In the genomic region with DNA sequence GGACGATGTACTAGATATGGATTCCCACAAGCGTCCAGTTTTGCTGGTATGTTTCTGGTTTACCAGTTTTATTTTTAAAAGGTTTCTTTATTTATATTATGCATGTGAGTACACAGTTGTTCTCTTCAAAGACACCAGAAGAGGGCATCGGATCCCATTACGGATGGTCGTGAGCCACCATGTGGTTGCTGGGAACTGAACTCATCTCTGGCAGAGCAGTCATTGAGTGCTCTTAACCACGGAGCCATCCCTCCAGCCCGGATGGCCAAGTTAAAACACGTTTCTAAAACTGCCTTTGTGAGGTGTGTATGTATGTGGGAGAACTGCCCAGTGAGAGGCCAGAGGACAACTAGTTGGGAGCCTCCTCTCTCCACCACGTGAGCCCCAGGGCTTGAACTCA, we compare ENCODE assay signal across 32 mouse cellular contexts. TPM values are rescaled to one million over a fixed set of nuclear protein-coding genes. Genes with fewer than 3 reads are reported as not detected.
DNase-seq lines count a peak whose midpoint lies in the region; ATAC-seq and TF ChIP-seq lines count a peak whose summit lies in the region.
"Had no signal": no experiment of that assay in that cellular context is flagged by ENCODE, and none has a peak within 500 bp of the region (broad histone marks: within the 10 kb centered on the region; RNA-seq: fewer than 3 reads in every experiment).

No protein-coding gene starts in this region.

- H3K36me3 ChIP-seq in hindbrain, postnatal 0 days (ENCODE audit: insufficient read depth, low read length), result no peaks in the 10 kb centered on the region
- no peaks in the 10 kb centered on the region for H3K36me3 ChIP-seq in hindbrain, embryonic 16.5 days (ENCODE audit: control insufficient read depth, insufficient read depth, low read length)
- H3K36me3 ChIP-seq in liver, embryonic 14.5 days (replicated peaks; ENCODE audit: control insufficient read depth, insufficient read depth, low read depth), result no peaks in the 10 kb centered on the region
- H3K36me3 ChIP-seq in liver, embryonic 11.5 days (ENCODE audit: control insufficient read depth, insufficient read depth, low read length), result no peaks in the 10 kb centered on the region
- H3K36me3 ChIP-seq: embryonic facial prominence, embryonic 15.5 days; forebrain, embryonic 15.5 days; G1E; hindbrain, embryonic 13.5 days; limb, embryonic 15.5 days; neural tube, embryonic 13.5 days had no signal

- no peaks in the 10 kb centered on the region for H3K9me3 ChIP-seq in hindbrain, postnatal 0 days (ENCODE audit: low read length)
- no peaks in the 10 kb centered on the region for H3K9me3 ChIP-seq in hindbrain, embryonic 16.5 days (ENCODE audit: control insufficient read depth, low read length)
- H3K9me3 ChIP-seq in liver, embryonic 14.5 days (ENCODE audit: control insufficient read depth, low read length), result no peaks in the 10 kb centered on the region
- no peaks in the 10 kb centered on the region for H3K9me3 ChIP-seq in liver, embryonic 11.5 days (ENCODE audit: control insufficient read depth, low read length)
- H3K9me3 ChIP-seq: embryonic facial prominence, embryonic 15.5 days; forebrain, embryonic 15.5 days; hindbrain, embryonic 13.5 days; limb, embryonic 15.5 days; neural tube, embryonic 13.5 days had no signal

- in situ Hi-C loops in Patski (cut with MboI; ENCODE audit: low pct_unique_long_range_greater_than_20kb), result no loop called here

- no peak overlapping the region for H3K4me3 ChIP-seq in hindbrain, postnatal 0 days (ENCODE audit: low read length)
- no peak overlapping the region for H3K4me3 ChIP-seq in hindbrain, embryonic 16.5 days (ENCODE audit: low read length)
- H3K4me3 ChIP-seq in liver, embryonic 14.5 days (ENCODE audit: insufficient read depth in 1 of 2, low read depth in 2 of 2, low read length in 2 of 2), result no peak overlapping the region
- no peak overlapping the region for H3K4me3 ChIP-seq in liver, embryonic 11.5 days (ENCODE audit: low read depth, low read length)
- H3K4me3 ChIP-seq: embryonic facial prominence, embryonic 15.5 days; forebrain, embryonic 15.5 days; hindbrain, embryonic 13.5 days; limb, embryonic 15.5 days; myocyte; neural tube, embryonic 13.5 days had no signal

- peak; percentile 14; the same call in 1 of the 2 replicates for TF ChIP-seq CTCF in hindbrain, postnatal 0 days (IDR thresholded peaks at IDR 0.05; ENCODE audit: low read depth)
- 0 out of 2 replicates have a peak, but pooled peaks have one; percentile 4 for TF ChIP-seq CTCF in liver, embryonic 14.5 days (IDR thresholded peaks at IDR 0.05; ENCODE audit: low read depth)
- peak; percentile 28 for TF ChIP-seq CTCF in Patski (IDR thresholded peaks at IDR 0.05)

- no peaks in the 10 kb centered on the region for H3K4me1 ChIP-seq in hindbrain, postnatal 0 days (ENCODE audit: insufficient read depth, low read length)
- no peaks in the 10 kb centered on the region; the same call in 1 of the 2 replicates for H3K4me1 ChIP-seq in hindbrain, embryonic 16.5 days (ENCODE audit: control insufficient read depth, insufficient read depth, low read depth, low read length)
- no peaks in the 10 kb centered on the region for H3K4me1 ChIP-seq in liver, embryonic 14.5 days (replicated peaks; ENCODE audit: control insufficient read depth in 2 of 2, insufficient read depth in 2 of 2, low read length in 1 of 2)
- H3K4me1 ChIP-seq in liver, embryonic 11.5 days (replicated peaks; ENCODE audit: control insufficient read depth, insufficient read depth, low read length), result 0 out of 2 replicates have a peak, but pooled peaks cover 2% of the 10 kb centered on the region

- no peak overlapping the region for H3K4me2 ChIP-seq in hindbrain, postnatal 0 days (ENCODE audit: low read depth, low read length)
- no peak overlapping the region for H3K4me2 ChIP-seq in hindbrain, embryonic 16.5 days (ENCODE audit: low read length)
- H3K4me2 ChIP-seq in liver, embryonic 14.5 days (ENCODE audit: low read depth), result no peak overlapping the region
- no peak overlapping the region for H3K4me2 ChIP-seq in liver, embryonic 11.5 days
- H3K4me2 ChIP-seq: embryonic facial prominence, embryonic 15.5 days; forebrain, embryonic 15.5 days; hindbrain, embryonic 13.5 days; limb, embryonic 15.5 days; neural tube, embryonic 13.5 days had no signal

- peaks cover 10% of the 10 kb centered on the region; the same call in 1 of the 2 replicates for H3K27me3 ChIP-seq in hindbrain, postnatal 0 days (ENCODE audit: insufficient read depth, low read length)
- peaks cover 31% of the 10 kb centered on the region for H3K27me3 ChIP-seq in hindbrain, embryonic 16.5 days (replicated peaks; ENCODE audit: control insufficient read depth, insufficient read depth, low read length)
- peaks cover 18% of the 10 kb centered on the region for H3K27me3 ChIP-seq in liver, embryonic 14.5 days (ENCODE audit: control insufficient read depth, insufficient read depth, low read length)
- peaks cover 31% of the 10 kb centered on the region for H3K27me3 ChIP-seq in liver, embryonic 11.5 days (replicated peaks; ENCODE audit: control insufficient read depth, insufficient read depth, low read length)
- peaks cover 27% of the 10 kb centered on the region for H3K27me3 ChIP-seq in Patski

- POLR2A ChIA-PET in Patski (lab: Charles Lee), result no interaction called here

- TF ChIP-seq EP300 in liver, embryonic 14.5 days (IDR thresholded peaks at IDR 0.05; ENCODE audit: low read depth), result no peak

- no peak for ATAC-seq in hindbrain, postnatal 0 days
- ATAC-seq in hindbrain, embryonic 16.5 days, result no peak
- ATAC-seq in liver, embryonic 14.5 days (ENCODE audit: insufficient read depth), result no peak
- ATAC-seq in liver, embryonic 11.5 days (replicated peaks; ENCODE audit: low FRiP score), result no peak
- ATAC-seq in Patski, result no peak
- ATAC-seq: forebrain, embryonic 15.5 days had no signal

- 66% methylated on average over 9 of the region's 9 CpGs for WGBS in hindbrain, postnatal 0 days
- 61% methylated on average over 9 of the region's 9 CpGs for WGBS in hindbrain, embryonic 16.5 days
- 44% methylated on average over 9 of the region's 9 CpGs for WGBS in liver, embryonic 14.5 days (ENCODE audit: insufficient replicate concordance)
- WGBS in liver, embryonic 11.5 days, result 53% methylated on average over 9 of the region's 9 CpGs

- no peak overlapping the region for H3K27ac ChIP-seq in hindbrain, postnatal 0 days
- H3K27ac ChIP-seq in hindbrain, embryonic 16.5 days (ENCODE audit: low read depth, low read length), result no peak overlapping the region
- no peak overlapping the region for H3K27ac ChIP-seq in liver, embryonic 14.5 days
- H3K27ac ChIP-seq in liver, embryonic 11.5 days (ENCODE audit: low read depth, low read length), result no peak overlapping the region
- H3K27ac ChIP-seq: embryonic facial prominence, embryonic 15.5 days; forebrain, embryonic 15.5 days; hindbrain, embryonic 13.5 days; limb, embryonic 15.5 days; neural tube, embryonic 13.5 days had no signal

- DNase-seq in hindbrain, postnatal 0 days (ENCODE audit: low spot score), result no peak
- DNase-seq in liver, embryonic 14.5 days (ENCODE audit: low read depth in 3 of 3, low spot score in 3 of 3), result no peak
- no peak for DNase-seq in liver, embryonic 11.5 days (ENCODE audit: low spot score)
- DNase-seq in A20 (ENCODE audit: low read depth, low spot score), result peak; percentile 40
- no peak for DNase-seq in Patski (ENCODE audit: low read depth, low spot score)
- no peak for DNase-seq in urinary bladder, postnatal 10 days (ENCODE audit: low spot score)
- DNase-seq in cerebellum, postnatal 10 days, result no peak
- DNase-seq: adrenal gland, postnatal 14 days; cerebellum, adult 9-10 months; gastrocnemius, postnatal 25 days; heart, postnatal 36 days; kidney, adult 9 months; kidney, postnatal 36 days; layer of hippocampus, adult 9-11 months; lung, adult 18-20 months; midbrain, embryonic 14.5 days; retina, postnatal 1 day; right cerebral cortex, postnatal 25 days; thymus, postnatal 25 days had no signal

- H3K9ac ChIP-seq in hindbrain, postnatal 0 days (replicated peaks; ENCODE audit: low read length), result no peak overlapping the region
- no peak overlapping the region for H3K9ac ChIP-seq in hindbrain, embryonic 16.5 days (ENCODE audit: low read depth, low read length)
- H3K9ac ChIP-seq in liver, embryonic 14.5 days (replicated peaks), result no peak overlapping the region
- H3K9ac ChIP-seq in liver, embryonic 11.5 days (ENCODE audit: low read depth, low read length), result no peak overlapping the region
- H3K9ac ChIP-seq: embryonic facial prominence, embryonic 15.5 days; forebrain, embryonic 15.5 days; hindbrain, embryonic 13.5 days; limb, embryonic 15.5 days; neural tube, embryonic 13.5 days had no signal

- CTCF ChIA-PET in Patski (lab: Charles Lee), result interaction anchor here (1.1 kb wide), 1 partner anchor 157 kb away, joined by 3 read pairs; no protein-coding TSS in a partner anchor

RNA-seq across cellular contexts. Expression of gene Gpa33, which starts 28.6 kb away (rescaled TPM):
- not detected in 2 replicates for total RNA-seq in hindbrain, postnatal 0 days (2014; rRNA removed)
- 0.06 and 0.09 TPM in 2 replicates for polyA plus RNA-seq in hindbrain, postnatal 0 days (2015; fragmentation: Nextera tagmentation; extraction: Ambion mirVana)
- not detected in 2 replicates for polyA plus RNA-seq in hindbrain, embryonic 16.5 days (2015; fragmentation: Nextera tagmentation; extraction: Ambion mirVana)
- 0.01 and 0.12 TPM in 2 replicates for polyA plus RNA-seq in liver, embryonic 14.5 days (2012; rRNA removed)
- polyA plus RNA-seq in liver, embryonic 14.5 days (2014; fragmentation: Nextera tagmentation; extraction: Ambion mirVana), result not detected in 2 replicates
- not detected in 2 replicates for polyA plus RNA-seq in liver, embryonic 11.5 days (2014; fragmentation: Nextera tagmentation; extraction: Ambion mirVana)
- not detected for polyA plus RNA-seq in Patski (2021)
- total RNA-seq: adrenal gland, postnatal 14 days; common myeloid progenitor, adult 5-6 weeks; gastrocnemius, postnatal 25 days; heart, adult 8-10 months; heart, postnatal 36 days; left cerebral cortex, adult 18-20 months; left cerebral cortex, postnatal 36 days; megakaryocyte, adult 5-6 weeks had no signal
- polyA plus RNA-seq: forebrain, embryonic 15.5 days; G1E; midbrain, embryonic 14.5 days; neural tube, embryonic 13.5 days had no signal

RNA-seq across cellular contexts. Expression of gene Dusp27, which starts 30.9 kb away (rescaled TPM):
- total RNA-seq in hindbrain, postnatal 0 days (2014; rRNA removed), result 0.36 and 0.58 TPM in 2 replicates
- polyA plus RNA-seq in hindbrain, postnatal 0 days (2015; fragmentation: Nextera tagmentation; extraction: Ambion mirVana), result 0.64 and 1.0 TPM in 2 replicates
- polyA plus RNA-seq in hindbrain, embryonic 16.5 days (2015; fragmentation: Nextera tagmentation; extraction: Ambion mirVana), result 1.1 and 1.9 TPM in 2 replicates
- polyA plus RNA-seq in liver, embryonic 14.5 days (2012; rRNA removed), result 0.02 and 0.03 TPM in 2 replicates
- polyA plus RNA-seq in liver, embryonic 14.5 days (2014; fragmentation: Nextera tagmentation; extraction: Ambion mirVana), result 0.08 TPM in 1 of 2 replicates, not detected in the other
- polyA plus RNA-seq in liver, embryonic 11.5 days (2014; fragmentation: Nextera tagmentation; extraction: Ambion mirVana), result 0.84 and 1.0 TPM in 2 replicates
- polyA plus RNA-seq in Patski (2021), result not detected
- total RNA-seq: common myeloid progenitor, adult 5-6 weeks; megakaryocyte, adult 5-6 weeks had no signal
- polyA plus RNA-seq: G1E had no signal
